Mouse (Mus musculus) MEL (cell line): ENCODE measurements around the gene Glt8d1. TPM values are rescaled to one million over a fixed set of nuclear protein-coding genes. Genes with fewer than 3 reads are reported as not detected.
A peak's percentile ranks its signal among the peaks of the same experiment; 100 is the strongest.

Experiments used
- DNase-seq: peaks from one replicate; pipeline ENCODE4 v3.0.0; 2011; ENCODE audit warnings: low read depth, low spot score
- H3K27ac ChIP-seq: 2 replicates; pipeline ENCODE4 v1.5.1; 2012; ENCODE audit warnings: low read depth, mild to moderate bottlenecking, control low read depth, low read length, moderate library complexity; ENCODE audit not compliant: control insufficient read depth
- H3K27me3 ChIP-seq, 2 experiments: fragments of 150-350 bp in 1 of 2; sonication (generic) in 1 of 2; 2 replicates each; pipeline ENCODE4 v1.6.1; 2012; ENCODE audit warnings: low read length in 2 of 2, mild to moderate bottlenecking in 2 of 2, improper control_type of control experiment in 1 of 2, moderate library complexity in 1 of 2; ENCODE audit not compliant: insufficient read depth in 2 of 2, control insufficient read depth in 1 of 2
- H3K36me3 ChIP-seq, 2 experiments: 2 replicates each; pipeline ENCODE4 v1.6.1; 2012 to 2014; ENCODE audit warnings: low read length in 2 of 2, improper control_type of control experiment in 1 of 2, inconsistent platforms in 1 of 2, mild to moderate bottlenecking in 1 of 2; ENCODE audit not compliant: insufficient read depth in 2 of 2, control insufficient read depth in 1 of 2
- H3K4me1 ChIP-seq, 2 experiments: fragments of 150-350 bp in 1 of 2; sonication (generic) in 1 of 2; 2 replicates each; pipeline ENCODE4 v1.6.1; 2012; ENCODE audit warnings: low read length in 2 of 2, improper control_type of control experiment in 1 of 2, mild to moderate bottlenecking in 1 of 2; ENCODE audit not compliant: insufficient read depth in 2 of 2, control insufficient read depth in 1 of 2
- H3K4me3 ChIP-seq, 2 experiments: fragments of 150-350 bp in 1 of 2; sonication (generic) in 1 of 2; 2 replicates each; pipeline ENCODE4 v1.5.1; 2012; ENCODE audit warnings: low read depth in 2 of 2, low read length in 2 of 2, mild to moderate bottlenecking in 2 of 2, moderate library complexity in 2 of 2, control low read depth in 1 of 2, improper control_type of control experiment in 1 of 2; ENCODE audit not compliant: control insufficient read depth in 1 of 2, insufficient read depth in 1 of 2
- H3K79me2 ChIP-seq: 2 replicates; pipeline ENCODE4 v1.6.1; 2012; ENCODE audit warnings: mild to moderate bottlenecking, low read length, moderate library complexity; ENCODE audit not compliant: control insufficient read depth, poor library complexity, insufficient read depth
- H3K9ac ChIP-seq: 2 replicates; pipeline ENCODE4 v1.6.1; 2012; ENCODE audit warnings: low read depth, mild to moderate bottlenecking, control low read depth, low read length, moderate library complexity; ENCODE audit not compliant: control insufficient read depth, poor library complexity, severe bottlenecking
- H3K9me3 ChIP-seq: fragments of 150-350 bp; sonication (generic); replicated peaks from 2 replicates; pipeline ENCODE4 v1.6.1; 2012; ENCODE audit warnings: mild to moderate bottlenecking, low read length, improper control_type of control experiment, moderate library complexity; ENCODE audit not compliant: insufficient read depth
- BHLHE40 ChIP-seq: IDR thresholded peaks from 2 replicates; pipeline ENCODE4 v1.6.1; 2012; ENCODE audit warnings: low read depth, mild to moderate bottlenecking, inconsistent platforms, low read length, improper control_type of control experiment, borderline replicate concordance
- CHD2 ChIP-seq: IDR thresholded peaks from 2 replicates; pipeline ENCODE4 v1.6.1; 2011; ENCODE audit warnings: low read length, improper control_type of control experiment
- CTCF ChIP-seq, 3 experiments: IDR thresholded peaks in 2 of 3; conservative IDR thresholded peaks in 1 of 3; 2 replicates each; pipeline ENCODE4 v1.5.1; 2011 to 2012; ENCODE audit warnings: low read length in 3 of 3, low read depth in 2 of 3, mild to moderate bottlenecking in 2 of 3, improper control_type of control experiment in 1 of 3, inconsistent platforms in 1 of 3, mixed read lengths in 1 of 3, moderate library complexity in 1 of 3; ENCODE audit not compliant: control insufficient read depth in 1 of 3, insufficient read depth in 1 of 3, poor library complexity in 1 of 3, severe bottlenecking in 1 of 3
- E2F4 ChIP-seq: IDR thresholded peaks from 2 replicates; pipeline ENCODE4 v1.6.1; 2011; ENCODE audit warnings: low read depth, low read length, improper control_type of control experiment, borderline replicate concordance
- ELF1 ChIP-seq: IDR thresholded peaks from 2 replicates; pipeline ENCODE4 v1.6.1; 2014; ENCODE audit warnings: low read depth, mild to moderate bottlenecking, inconsistent platforms, low read length, improper control_type of control experiment, moderate library complexity
- EP300 ChIP-seq, 2 experiments: IDR thresholded peaks; 2 replicates each; pipeline ENCODE4 v1.6.1; 2011; ENCODE audit warnings: improper control_type of control experiment in 2 of 2, low read length in 2 of 2, low read depth in 1 of 2, mild to moderate bottlenecking in 1 of 2
- JUND ChIP-seq: IDR thresholded peaks from 2 replicates; pipeline ENCODE4 v1.6.1; 2011; ENCODE audit warnings: low read depth, mild to moderate bottlenecking, improper control_type of control experiment, low read length
- MAFK ChIP-seq: IDR thresholded peaks from 2 replicates; pipeline ENCODE4 v1.6.1; 2011; ENCODE audit warnings: low read depth, mild to moderate bottlenecking, low read length, improper control_type of control experiment, borderline replicate concordance
- MAX ChIP-seq: IDR thresholded peaks from 2 replicates; pipeline ENCODE4 v1.6.1; 2011; ENCODE audit warnings: low read length, improper control_type of control experiment
- MYB ChIP-seq: IDR thresholded peaks from 2 replicates; pipeline ENCODE4 v1.6.1; 2011; ENCODE audit warnings: mild to moderate bottlenecking, low read depth, low read length, improper control_type of control experiment
- MYC ChIP-seq: IDR thresholded peaks from 2 replicates; pipeline ENCODE4 v1.6.1; 2011; ENCODE audit warnings: low read depth, mild to moderate bottlenecking, low read length, improper control_type of control experiment, moderate library complexity
- NRF1 ChIP-seq: IDR thresholded peaks from 2 replicates; pipeline ENCODE4 v1.6.1; 2014; ENCODE audit warnings: low read depth, mild to moderate bottlenecking, inconsistent platforms, low read length, improper control_type of control experiment, moderate library complexity; ENCODE audit not compliant: poor library complexity, insufficient read depth, severe bottlenecking
- POLR2A ChIP-seq, 2 experiments: IDR thresholded peaks; 2 replicates each; pipeline ENCODE4 v1.6.1; 2011 to 2012; ENCODE audit warnings: low read length in 2 of 2, mild to moderate bottlenecking in 2 of 2, control low read depth in 1 of 2, improper control_type of control experiment in 1 of 2, low read depth in 1 of 2, moderate library complexity in 1 of 2; ENCODE audit not compliant: control insufficient read depth in 1 of 2, insufficient read depth in 1 of 2, poor library complexity in 1 of 2
- POLR2AphosphoS2 ChIP-seq: IDR thresholded peaks from 2 replicates; pipeline ENCODE4 v1.6.1; 2011; ENCODE audit warnings: low read length, improper control_type of control experiment
- POLR2AphosphoS5 ChIP-seq: IDR thresholded peaks from 2 replicates; pipeline ENCODE4 v1.6.1; 2012; ENCODE audit warnings: low read depth, borderline replicate concordance, mild to moderate bottlenecking, inconsistent platforms, low read length, moderate library complexity, mixed read lengths
- SIN3A ChIP-seq: IDR thresholded peaks from 2 replicates; pipeline ENCODE4 v1.6.1; 2012; ENCODE audit warnings: low read length, improper control_type of control experiment, inconsistent platforms
- TBP ChIP-seq: IDR thresholded peaks from 2 replicates; pipeline ENCODE4 v1.8.0; 2011; ENCODE audit warnings: low read depth, low read length, improper control_type of control experiment
- TCF12 ChIP-seq: IDR thresholded peaks from 2 replicates; pipeline ENCODE4 v1.6.1; 2014; ENCODE audit warnings: low read depth, mild to moderate bottlenecking, inconsistent platforms, low read length, improper control_type of control experiment, moderate library complexity
- UBTF ChIP-seq: IDR thresholded peaks from 2 replicates; pipeline ENCODE4 v1.6.1; 2012; ENCODE audit warnings: low read depth, mild to moderate bottlenecking, inconsistent platforms, low read length, improper control_type of control experiment, moderate library complexity, borderline replicate concordance; ENCODE audit not compliant: insufficient read depth
- USF2 ChIP-seq, 2 experiments: IDR thresholded peaks; 2 replicates each; pipeline ENCODE4 v1.6.1; 2011 to 2012; ENCODE audit warnings: improper control_type of control experiment in 2 of 2, low read length in 2 of 2, borderline replicate concordance in 1 of 2, inconsistent platforms in 1 of 2, low read depth in 1 of 2, mild to moderate bottlenecking in 1 of 2; ENCODE audit not compliant: insufficient read depth in 1 of 2
- ZKSCAN1 ChIP-seq: IDR thresholded peaks from 2 replicates; pipeline ENCODE4 v1.6.1; 2012; ENCODE audit warnings: low read depth, mild to moderate bottlenecking, inconsistent platforms, low read length, improper control_type of control experiment, moderate library complexity
- ZNF384 ChIP-seq: IDR thresholded peaks from 2 replicates; pipeline ENCODE4 v1.6.1; 2012; ENCODE audit warnings: low read depth, mild to moderate bottlenecking, inconsistent platforms, low read length, improper control_type of control experiment
- polyA plus RNA-seq, 2 experiments: library from polyadenylated mRNA; stranded (reverse) in 1 of 2; unstranded in 1 of 2; fragments of >175 nt in 1 of 2; fragments of >200 nt in 1 of 2; gene quantifications; 2 replicates each; pipeline versions ENCODE4 v1.2.1 to v1.2.4; 2012; ENCODE audit warnings: low replicate concordance in 2 of 2, low read depth in 1 of 2; ENCODE audit not compliant: insufficient read length in 2 of 2, insufficient read depth in 1 of 2, missing spikeins in 1 of 2
- total RNA-seq: library from RNA; depleted of rRNA; stranded (reverse); fragments of 300-350 nt; gene quantifications from 2 replicates; pipeline ENCODE4 v1.2.3, GENCODE M21; 2012

The Glt8d1 gene
- total and polyA plus RNA-seq, 3 experiments, result 15.6 to 19.2 TPM; not detected in 1

GRCm38 (mm10) chr14:31018860-31019291 is 17.7 kb downstream of the Glt8d1 start, which contains the start of the genes Pbrm1 and Gnl3 (continued):
- TF ChIP-seq ZKSCAN1, result no peak
- peak; percentile 99 for TF ChIP-seq MAX
- peak; percentile 82 for TF ChIP-seq NRF1
- TF ChIP-seq POLR2AphosphoS5, result no peak

- peak overlapping the region; percentile 97 for H3K9ac ChIP-seq
- peak overlapping the region; percentile 91 for H3K27ac ChIP-seq
- peak overlapping the region; percentile 79 to 92 for H3K4me3 ChIP-seq
- TF ChIP-seq POLR2A (IDR thresholded peaks at IDR 0.05; ENCODE audit: control insufficient read depth in 1 of 2, insufficient read depth in 1 of 2, low read depth in 1 of 2, low read length in 2 of 2, poor library complexity in 1 of 2) (no peak), MYB (no peak), E2F4 (no peak), USF2 (IDR thresholded peaks at IDR 0.05; ENCODE audit: borderline replicate concordance in 1 of 2, insufficient read depth in 1 of 2, low read depth in 1 of 2, low read length in 2 of 2) (no peak), ZNF384 (peak; percentile 92), MAX (0 out of 2 replicates have a peak, but pooled peaks have one; percentile 14), SIN3A (peak; percentile 75), POLR2AphosphoS2 (no peak), MAFK (no peak), TBP (peak; percentile 59), MYC (no peak)
- peaks cover 50% of the 10 kb centered on the region for H3K79me2 ChIP-seq
- peaks cover 21 to 23% of the 10 kb centered on the region in 2 experiments for H3K4me1 ChIP-seq
- H3K9me3 ChIP-seq, result no peaks in the 10 kb centered on the region
- no peaks in the 10 kb centered on the region for H3K27me3 ChIP-seq
- H3K36me3 ChIP-seq, result peaks cover 31 to 50% of the 10 kb centered on the region in 2 experiments
- peak; percentile 84 for DNase-seq
These were observed 18.4 kb downstream of the Glt8d1 start for GRCm38 (mm10) chr14:31019331-31020205.

GRCm38 (mm10) chr14:31022579-31022978 is 21.4 kb downstream of the Glt8d1 start:
- Histone ChIP-seq H3K79me2 (peaks cover 33% of the 10 kb centered on the region), H3K36me3 (peaks cover 11 to 22% of the 10 kb centered on the region in 2 experiments), H3K4me3 (no peak overlapping the region), H3K27me3 (no peaks in the 10 kb centered on the region), H3K9ac (no peak overlapping the region), H3K9me3 (no peaks in the 10 kb centered on the region), H3K27ac (no peak overlapping the region), H3K4me1 (peaks cover 10 to 11% of the 10 kb centered on the region in 2 experiments; a peak in 3 of 4 replicates)
- TF ChIP-seq E2F4, result no peak
- no peak for TF ChIP-seq ELF1
- TF ChIP-seq UBTF, result no peak
- no peak for TF ChIP-seq JUND
- TF ChIP-seq CHD2, result no peak
- no peak for TF ChIP-seq MAX
- no peak for TF ChIP-seq TCF12
- TF ChIP-seq MYC, result no peak
- no peak for TF ChIP-seq USF2 (IDR thresholded peaks at IDR 0.05; ENCODE audit: borderline replicate concordance in 1 of 2, insufficient read depth in 1 of 2, low read depth in 1 of 2, low read length in 2 of 2)
- TF ChIP-seq BHLHE40, result no peak
- no peak for TF ChIP-seq EP300 (IDR thresholded peaks at IDR 0.05; ENCODE audit: low read depth in 1 of 2, low read length in 2 of 2)
- TF ChIP-seq CTCF (IDR thresholded peaks at IDR 0.05 in 2 of 3, conservative IDR thresholded peaks at IDR 0.05 in 1 of 3; ENCODE audit: control insufficient read depth in 1 of 3, insufficient read depth in 1 of 3, low read depth in 2 of 3, low read length in 3 of 3, poor library complexity in 1 of 3, severe bottlenecking in 1 of 3), result no peak
- no peak for TF ChIP-seq MAFK
- no peak for TF ChIP-seq ZNF384
- DNase-seq, result no peak
